Mouse (Mus musculus) heart, embryonic 13.5 days (tissue): ENCODE measurements at regions not wholly inside any gene's neighbourhood (a gene's known extent, or its start where the extent isn't known, plus 50 kb on each side); places are given as distances from the start of the nearest gene placed in this dataset.

Experiments used
- ATAC-seq: fragments of 200-750 bp; cut with Nextera tagmentation; 2 replicates; pipeline ENCODE4 v1.8.0; 2017; ENCODE audit warnings: moderate TSS enrichment; ENCODE audit not compliant: insufficient number of reproducible peaks, low FRiP score, low TSS enrichment; ENCODE audit errors: extremely low read depth
- H3K27ac ChIP-seq: fragments of 300-500 bp; sonication (generic); replicated peaks from 2 replicates; pipeline ENCODE4 v1.5.1; 2015; ENCODE audit warnings: moderate library complexity, mild to moderate bottlenecking, inconsistent platforms
- H3K27me3 ChIP-seq: fragments of 300-500 bp; sonication (generic); replicated peaks from 2 replicates; pipeline ENCODE4 v1.6.1; 2015; ENCODE audit warnings: mild to moderate bottlenecking, inconsistent platforms
- H3K36me3 ChIP-seq: fragments of 300-500 bp; sonication (generic); 2 replicates; pipeline ENCODE4 v1.6.1; 2015; ENCODE audit warnings: mild to moderate bottlenecking, inconsistent platforms
- H3K4me1 ChIP-seq: fragments of 300-500 bp; sonication (generic); 2 replicates; pipeline ENCODE4 v1.6.1; 2015; ENCODE audit warnings: inconsistent platforms
- H3K4me2 ChIP-seq: fragments of 300-500 bp; sonication (generic); 2 replicates; pipeline ENCODE4 v1.6.1; 2015; ENCODE audit warnings: inconsistent platforms, mild to moderate bottlenecking, moderate library complexity
- H3K4me3 ChIP-seq: fragments of 300-500 bp; sonication (generic); 2 replicates; pipeline ENCODE4 v1.5.1; 2015; ENCODE audit warnings: moderate library complexity, mild to moderate bottlenecking, inconsistent platforms
- H3K9ac ChIP-seq: fragments of 300-500 bp; sonication (generic); 2 replicates; pipeline ENCODE4 v1.6.1; 2015; ENCODE audit warnings: inconsistent platforms, mild to moderate bottlenecking, moderate library complexity
- H3K9me3 ChIP-seq: fragments of 300-500 bp; sonication (generic); 2 replicates; pipeline ENCODE4 v1.6.1; 2016; ENCODE audit warnings: inconsistent platforms
- WGBS: fragments of 180-500 bp; shearing (Covaris S2); methylation state at CpG from one replicate; pipeline ENCODE4 v1.1.7; 2015; ENCODE audit warnings: mixed read lengths; 5-methylcytosine and 5-hydroxymethylcytosine counted together

GRCm38 (mm10) chr1:75653671-75654076, 107.6 kb downstream of the Slc4a3 start:
- Histone ChIP-seq H3K9me3 (no peaks in the 10 kb centered on the region), H3K36me3 (no peaks in the 10 kb centered on the region), H3K27me3 (peaks cover 6% of the 10 kb centered on the region; the same call in 1 of the 2 replicates), H3K9ac (no peak overlapping the region), H3K27ac (no peak overlapping the region), H3K4me3 (peak overlapping the region; percentile 35), H3K4me1 (peaks cover 6% of the 10 kb centered on the region), H3K4me2 (peak overlapping the region; percentile 63)
- no peak for ATAC-seq
- 5% methylated on average over 9 of the region's 9 CpGs for WGBS

DNA sequence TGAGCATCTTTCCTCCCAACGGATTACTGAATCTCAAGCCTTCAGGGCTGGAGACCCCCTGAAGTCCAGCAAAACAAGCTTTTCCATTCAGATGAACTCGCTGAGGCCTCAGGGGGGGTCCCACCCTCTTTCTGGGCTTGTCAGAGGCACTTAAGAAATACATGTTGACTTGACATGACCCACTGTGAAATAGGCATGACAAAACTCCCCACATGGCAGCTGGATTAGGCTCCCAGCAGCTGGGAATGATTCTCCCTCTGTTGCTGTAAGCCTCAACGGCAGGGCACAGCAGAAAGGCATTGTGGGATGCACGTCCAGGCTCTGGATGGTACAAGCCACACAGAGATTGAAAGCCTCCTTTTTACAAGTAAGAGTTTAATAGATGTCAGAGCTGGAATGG, 110.5 kb downstream of the Slc4a3 start:
- Histone ChIP-seq H3K27me3 (peaks cover 6% of the 10 kb centered on the region; the same call in 1 of the 2 replicates), H3K9me3 (no peaks in the 10 kb centered on the region; the same call in 1 of the 2 replicates), H3K27ac (no peak overlapping the region), H3K4me3 (no peak overlapping the region), H3K4me1 (peaks cover 6% of the 10 kb centered on the region), H3K9ac (no peak overlapping the region), H3K4me2 (no peak overlapping the region), H3K36me3 (no peaks in the 10 kb centered on the region)
- ATAC-seq: no peak
- WGBS: 64% methylated on average over 4 of the region's 4 CpGs

- H3K4me2 ChIP-seq: no peak overlapping the region
- H3K4me1 ChIP-seq: peaks cover 15% of the 10 kb centered on the region
- ATAC-seq: no peak
- no peak overlapping the region for H3K9ac ChIP-seq
- H3K27ac ChIP-seq: no peak overlapping the region
- WGBS: 70% methylated on average over 7 of the region's 7 CpGs
- no peaks in the 10 kb centered on the region; the same call in 1 of the 2 replicates for H3K9me3 ChIP-seq
- no peaks in the 10 kb centered on the region for H3K36me3 ChIP-seq
- H3K4me3 ChIP-seq: no peak overlapping the region
- H3K27me3 ChIP-seq: peaks cover 9% of the 10 kb centered on the region
Observed at GRCm38 (mm10) chr1:75660336-75661100, 114.5 kb downstream of the Slc4a3 start.

DNA sequence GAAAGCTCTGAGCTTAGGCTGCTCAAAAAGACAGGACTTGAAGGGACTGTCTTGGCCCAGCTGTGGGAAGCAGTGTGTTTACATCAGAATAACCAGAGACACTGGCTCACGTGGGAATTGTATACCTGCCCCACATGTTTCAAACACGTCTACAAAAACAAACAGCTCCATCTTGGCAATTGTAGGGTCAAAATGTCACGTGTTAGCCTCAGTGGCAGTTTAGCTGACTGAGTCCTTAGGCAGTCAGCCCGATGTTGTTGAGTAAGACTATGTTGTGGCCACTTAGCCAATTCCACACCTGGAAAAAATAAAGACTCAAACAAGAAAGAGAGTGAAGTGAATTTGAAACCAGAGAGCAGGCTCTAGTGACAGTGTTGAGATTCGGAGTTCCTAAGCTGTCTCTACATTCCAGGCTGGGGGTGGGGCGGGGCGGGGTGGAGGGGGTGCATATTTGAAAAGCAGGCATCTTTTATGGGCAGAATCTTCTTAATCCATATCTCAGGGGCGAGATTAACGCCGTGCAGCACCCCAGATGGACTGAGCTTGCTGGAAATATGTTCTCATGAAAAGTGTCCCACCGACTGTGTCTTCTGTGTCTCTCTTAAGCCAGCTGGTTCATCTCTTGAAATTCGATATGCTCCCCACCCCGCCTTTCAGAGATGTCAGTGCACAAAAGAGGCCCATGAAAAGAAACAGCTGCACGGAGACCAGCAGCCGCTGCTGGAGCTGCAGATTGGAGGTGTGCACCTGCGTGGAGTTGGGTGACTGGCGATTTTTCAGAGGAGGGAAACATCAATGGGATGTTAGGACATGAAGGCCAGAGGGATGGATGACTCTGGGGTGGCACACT, 116.3 kb downstream of the Slc4a3 start:
- 0 out of 2 replicates have a peak overlapping the region, but pooled peaks have one; percentile 12 for H3K9ac ChIP-seq
- peak overlapping the region; percentile 20 for H3K4me3 ChIP-seq
- peak overlapping the region; percentile 59 for H3K4me2 ChIP-seq
- no peak for ATAC-seq
- 0 out of 2 replicates have a peak overlapping the region, but pooled peaks have one; percentile 12 for H3K27ac ChIP-seq
- peaks cover 15% of the 10 kb centered on the region for H3K4me1 ChIP-seq
- no peaks in the 10 kb centered on the region for H3K36me3 ChIP-seq
- WGBS: 16% methylated on average over 17 of the region's 17 CpGs
- H3K9me3 ChIP-seq: peaks cover 2% of the 10 kb centered on the region
- H3K27me3 ChIP-seq: peaks cover 9% of the 10 kb centered on the region

GRCm38 (mm10) chr1:75667736-75668269, 121.7 kb downstream of the Slc4a3 start:
- no peak for ATAC-seq
- no peak overlapping the region for H3K4me3 ChIP-seq
- H3K9me3 ChIP-seq: peaks cover 2% of the 10 kb centered on the region; the same call in 1 of the 2 replicates
- WGBS: 64% methylated on average over 6 of the region's 6 CpGs
- peaks cover 9% of the 10 kb centered on the region for H3K27me3 ChIP-seq
- H3K9ac ChIP-seq: no peak overlapping the region
- H3K4me1 ChIP-seq: peaks cover 5% of the 10 kb centered on the region
- no peak overlapping the region for H3K4me2 ChIP-seq
- H3K36me3 ChIP-seq: no peaks in the 10 kb centered on the region
- H3K27ac ChIP-seq: no peak overlapping the region

GRCm38 (mm10) chr1:75676295-75676694, 130.2 kb downstream of the Slc4a3 start:
- Histone ChIP-seq H3K4me3 (no peak overlapping the region), H3K4me2 (no peak overlapping the region), H3K36me3 (no peaks in the 10 kb centered on the region), H3K9ac (no peak overlapping the region), H3K4me1 (peaks cover 10% of the 10 kb centered on the region), H3K27me3 (no peaks in the 10 kb centered on the region; the same call in 1 of the 2 replicates), H3K27ac (no peak overlapping the region), H3K9me3 (0 out of 2 replicates have a peak, but pooled peaks cover 3% of the 10 kb centered on the region)
- ATAC-seq: no peak
- 85% methylated on average over 4 of the region's 4 CpGs for WGBS

DNA sequence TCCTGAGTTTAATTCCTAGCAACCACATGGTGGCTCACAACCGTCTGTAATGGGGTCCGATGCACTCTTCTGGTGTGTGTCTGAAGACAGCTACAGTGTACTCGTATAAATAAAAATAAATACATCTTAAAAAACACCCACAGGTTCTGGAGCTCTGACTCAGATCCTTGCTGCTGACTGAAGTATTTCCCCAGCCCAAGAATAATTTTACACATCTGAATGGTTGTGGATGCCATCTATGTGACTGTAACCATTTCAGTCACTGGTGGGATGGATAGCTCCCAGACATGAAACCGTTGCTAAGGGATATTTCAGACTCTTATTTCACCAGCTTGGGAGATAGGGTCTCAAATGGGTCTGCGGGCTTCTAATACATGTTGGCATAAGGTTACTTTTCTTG, 131.6 kb downstream of the Slc4a3 start:
- WGBS: 65% methylated on average over 5 of the region's 5 CpGs
- no peak overlapping the region for H3K4me3 ChIP-seq
- H3K27ac ChIP-seq: no peak overlapping the region
- ATAC-seq: no peak
- H3K4me1 ChIP-seq: peaks cover 10% of the 10 kb centered on the region
- H3K9ac ChIP-seq: no peak overlapping the region
- no peaks in the 10 kb centered on the region for H3K36me3 ChIP-seq
- no peak overlapping the region for H3K4me2 ChIP-seq
- H3K27me3 ChIP-seq: no peaks in the 10 kb centered on the region; the same call in 1 of the 2 replicates
- H3K9me3 ChIP-seq: peaks cover 11% of the 10 kb centered on the region

- no peaks in the 10 kb centered on the region for H3K36me3 ChIP-seq
- peaks cover 10% of the 10 kb centered on the region for H3K4me1 ChIP-seq
- H3K4me2 ChIP-seq: no peak overlapping the region
- H3K27me3 ChIP-seq: no peaks in the 10 kb centered on the region; the same call in 1 of the 2 replicates
- ATAC-seq: no peak
- no peak overlapping the region for H3K27ac ChIP-seq
- peaks cover 11% of the 10 kb centered on the region for H3K9me3 ChIP-seq
- H3K9ac ChIP-seq: no peak overlapping the region
- WGBS: 56% methylated on average over 4 of the region's 4 CpGs
- no peak overlapping the region for H3K4me3 ChIP-seq
Observed at GRCm38 (mm10) chr1:75678279-75678678, 132.2 kb downstream of the Slc4a3 start.

- no peak overlapping the region for H3K9ac ChIP-seq
Observed at GRCm38 (mm10) chr1:75680366-75680765, 134.3 kb downstream of the Slc4a3 start.

GRCm38 (mm10) chr1:75681913-75682312, 135.8 kb downstream of the Slc4a3 start:
- Histone ChIP-seq H3K27ac (no peak overlapping the region), H3K27me3 (no peaks in the 10 kb centered on the region; the same call in 1 of the 2 replicates), H3K9me3 (peaks cover 9% of the 10 kb centered on the region), H3K4me2 (no peak overlapping the region), H3K9ac (no peak overlapping the region), H3K36me3 (no peaks in the 10 kb centered on the region), H3K4me3 (no peak overlapping the region), H3K4me1 (peaks cover 10% of the 10 kb centered on the region)
- no peak for ATAC-seq
- 88% methylated on average over 5 of the region's 5 CpGs for WGBS

More at GRCm38 (mm10) chr1:75680366-75680765, 134.3 kb downstream of the Slc4a3 start:
- H3K4me1 ChIP-seq: peaks cover 10% of the 10 kb centered on the region
- H3K4me2 ChIP-seq: peak overlapping the region; percentile 43
- ATAC-seq: no peak
- no peaks in the 10 kb centered on the region; the same call in 1 of the 2 replicates for H3K27me3 ChIP-seq
- peaks cover 9% of the 10 kb centered on the region for H3K9me3 ChIP-seq
- H3K4me3 ChIP-seq: no peak overlapping the region
- H3K27ac ChIP-seq: no peak overlapping the region
- no peaks in the 10 kb centered on the region for H3K36me3 ChIP-seq
- 27% methylated on average over 10 of the region's 10 CpGs for WGBS

- no peaks in the 10 kb centered on the region for H3K9me3 ChIP-seq
- H3K27ac ChIP-seq: peak overlapping the region; percentile 29; the same call in 1 of the 2 replicates
- no peak for ATAC-seq
- no peaks in the 10 kb centered on the region for H3K36me3 ChIP-seq
- H3K4me3 ChIP-seq: no peak overlapping the region
- peaks cover 16% of the 10 kb centered on the region for H3K4me1 ChIP-seq
- 73% methylated on average over 1 of the region's 1 CpGs for WGBS
- no peak overlapping the region for H3K9ac ChIP-seq
- H3K27me3 ChIP-seq: no peaks in the 10 kb centered on the region; the same call in 1 of the 2 replicates
- H3K4me2 ChIP-seq: no peak overlapping the region
Observed at GRCm38 (mm10) chr1:75692781-75693180, 146.7 kb downstream of the Slc4a3 start.
